Mouse (Mus musculus) C2C12 (cell line): ENCODE results near the gene Ciita. TPM values are rescaled to one million over a fixed set of nuclear protein-coding genes. Genes with fewer than 3 reads are reported as not detected.

Experiments
- H3K27me3 ChIP-seq: one replicate; pipeline ENCODE4 v1.6.1; 2011; ENCODE audit not compliant: control insufficient read depth, insufficient read depth, insufficient read length
- H3K36me3 ChIP-seq: one replicate; pipeline ENCODE4 v1.6.1; 2011; ENCODE audit not compliant: control insufficient read depth, insufficient read depth
- H3K4me3 ChIP-seq: one replicate; pipeline ENCODE4 v1.5.1; 2011; ENCODE audit warnings: mild to moderate bottlenecking, control low read depth; ENCODE audit not compliant: poor library complexity, insufficient read depth, severe bottlenecking
- H3K79me2 ChIP-seq: one replicate; pipeline ENCODE4 v1.6.1; 2011; ENCODE audit not compliant: control insufficient read depth, insufficient read depth
- H3K79me3 ChIP-seq: one replicate; pipeline ENCODE4 v1.6.1; 2011; ENCODE audit warnings: low read depth, control low read depth
- H3ac ChIP-seq: one replicate; pipeline ENCODE3; 2011; ENCODE audit warnings: low read depth; ENCODE audit not compliant: control insufficient read depth, insufficient read length
- CEBPB ChIP-seq: IDR thresholded peaks from one replicate; pipeline ENCODE4 v1.6.1; 2011; ENCODE audit warnings: low read depth, mild to moderate bottlenecking, control low read depth, moderate library complexity
- CTCF ChIP-seq: IDR thresholded peaks from one replicate; pipeline ENCODE4 v1.5.1; 2011; ENCODE audit not compliant: control insufficient read depth, insufficient read depth, insufficient read length
- FOSL1 ChIP-seq: IDR thresholded peaks from one replicate; pipeline ENCODE4 v1.8.0; 2011; ENCODE audit warnings: mild to moderate bottlenecking, low read length; ENCODE audit not compliant: poor library complexity, insufficient read depth, severe bottlenecking
- MAX ChIP-seq: IDR thresholded peaks from one replicate; pipeline ENCODE4 v1.6.1; 2011; ENCODE audit warnings: mild to moderate bottlenecking, control low read depth
- MYOD1 ChIP-seq: IDR thresholded peaks from one replicate; pipeline ENCODE4 v1.6.1; 2011; ENCODE audit warnings: low read depth; ENCODE audit not compliant: control insufficient read depth, insufficient read length
- MYOG ChIP-seq: IDR thresholded peaks from one replicate; pipeline ENCODE4 v1.6.1; 2011; ENCODE audit not compliant: control insufficient read depth, insufficient read length; ENCODE audit errors: extremely low read depth
- USF1 ChIP-seq: IDR thresholded peaks from one replicate; pipeline ENCODE4 v1.6.1; 2011; ENCODE audit warnings: low read depth, mild to moderate bottlenecking, control low read depth, moderate library complexity
- polyA plus RNA-seq: library from polyadenylated mRNA; unstranded; fragments of >200 nt; fragmentation: generic; extraction: Trizol; gene quantifications from one replicate; pipeline ENCODE4 v1.2.1, GENCODE M21; 2012; ENCODE audit warnings: missing spikeins

Ciita gene
- polyA plus RNA-seq, 1 experiment = not detected

GRCm38 (mm10) chr16:10448931-10449330, 30.9 kb upstream of the Ciita start:
- Histone ChIP-seq H3K27me3 (no peaks in the 10 kb centered on the region), H3K79me3 (no peaks in the 10 kb centered on the region), H3ac (no peak overlapping the region), H3K79me2 (no peaks in the 10 kb centered on the region), H3K4me3 (no peak overlapping the region), H3K36me3 (no peaks in the 10 kb centered on the region)
- TF ChIP-seq MYOG (no peak), MYOD1 (no peak), MAX (no peak), USF1 (no peak), CEBPB (no peak), FOSL1 (no peak), CTCF (no peak)

GRCm38 (mm10) chr16:10451906-10452305, 28.0 kb upstream of the Ciita start:
- Histone ChIP-seq H3K4me3 (no peak overlapping the region), H3K27me3 (no peaks in the 10 kb centered on the region), H3ac (no peak overlapping the region), H3K79me3 (no peaks in the 10 kb centered on the region), H3K36me3 (no peaks in the 10 kb centered on the region), H3K79me2 (no peaks in the 10 kb centered on the region)
- TF ChIP-seq MAX (no peak), USF1 (no peak), MYOD1 (no peak), MYOG (no peak), CEBPB (no peak), FOSL1 (no peak), CTCF (no peak)

- Histone ChIP-seq H3K27me3 (no peaks in the 10 kb centered on the region), H3K79me3 (no peaks in the 10 kb centered on the region), H3K36me3 (no peaks in the 10 kb centered on the region), H3K4me3 (no peak overlapping the region), H3K79me2 (no peaks in the 10 kb centered on the region), H3ac (no peak overlapping the region)
- TF ChIP-seq USF1 (no peak), MYOD1 (no peak), MYOG (no peak), CTCF (no peak), MAX (no peak), FOSL1 (no peak), CEBPB (no peak)
Measured at GRCm38 (mm10) chr16:10452445-10452896, 27.4 kb upstream of the Ciita start.

- no peaks in the 10 kb centered on the region for H3K79me2 ChIP-seq
- no peak overlapping the region for H3K4me3 ChIP-seq
- no peak overlapping the region for H3ac ChIP-seq
- no peaks in the 10 kb centered on the region for H3K27me3 ChIP-seq
- H3K36me3 ChIP-seq = no peaks in the 10 kb centered on the region
- H3K79me3 ChIP-seq = no peaks in the 10 kb centered on the region
- TF ChIP-seq MAX (no peak), CEBPB (no peak), USF1 (no peak), MYOD1 (no peak), CTCF (no peak), MYOG (no peak), FOSL1 (no peak)
Measured at GRCm38 (mm10) chr16:10453872-10454582, 25.8 kb upstream of the Ciita start.

- no peaks in the 10 kb centered on the region for H3K79me3 ChIP-seq
- H3ac ChIP-seq = no peak overlapping the region
- no peaks in the 10 kb centered on the region for H3K36me3 ChIP-seq
- H3K27me3 ChIP-seq = no peaks in the 10 kb centered on the region
- TF ChIP-seq MAX = no peak
- no peak for TF ChIP-seq CEBPB
- no peak for TF ChIP-seq MYOG
- no peak for TF ChIP-seq CTCF
- TF ChIP-seq USF1 = no peak
- TF ChIP-seq MYOD1 = no peak
- no peak for TF ChIP-seq FOSL1
- no peaks in the 10 kb centered on the region for H3K79me2 ChIP-seq
- no peak overlapping the region for H3K4me3 ChIP-seq
Measured at GRCm38 (mm10) chr16:10454583-10454974, 25.3 kb upstream of the Ciita start.

GRCm38 (mm10) chr16:10460188-10460587, 19.7 kb upstream of the Ciita start:
- no peak overlapping the region for H3K4me3 ChIP-seq
- H3K79me2 ChIP-seq = no peaks in the 10 kb centered on the region
- H3K27me3 ChIP-seq = no peaks in the 10 kb centered on the region
- no peak for TF ChIP-seq CEBPB
- no peak for TF ChIP-seq MYOG
- TF ChIP-seq FOSL1 = no peak
- TF ChIP-seq USF1 = no peak
- no peak for TF ChIP-seq MAX
- no peak for TF ChIP-seq MYOD1
- no peak for TF ChIP-seq CTCF
- no peaks in the 10 kb centered on the region for H3K36me3 ChIP-seq
- H3ac ChIP-seq = no peak overlapping the region
- H3K79me3 ChIP-seq = no peaks in the 10 kb centered on the region
